Mouse (Mus musculus): Measurements from ENCODE around the gene Klrg1.

- TF ChIP-seq CTCF (IDR thresholded peaks at IDR 0.05 in 2 of 3, conservative IDR thresholded peaks at IDR 0.05 in 1 of 3; ENCODE audit: control insufficient read depth in 1 of 3, insufficient read depth in 1 of 3, low read depth in 2 of 3, low read length in 3 of 3, poor library complexity in 1 of 3, severe bottlenecking in 1 of 3) (no peak), MYC (IDR thresholded peaks at IDR 0.05; ENCODE audit: low read depth, low read length) (no peak), POLR2AphosphoS2 (IDR thresholded peaks at IDR 0.05; ENCODE audit: low read length) (no peak), USF2 (IDR thresholded peaks at IDR 0.05; ENCODE audit: borderline replicate concordance in 1 of 2, insufficient read depth in 1 of 2, low read depth in 1 of 2, low read length in 2 of 2) (no peak), E2F4 (IDR thresholded peaks at IDR 0.05; ENCODE audit: borderline replicate concordance, low read depth, low read length) (no peak), POLR2A (IDR thresholded peaks at IDR 0.05; ENCODE audit: control insufficient read depth in 1 of 2, insufficient read depth in 1 of 2, low read depth in 1 of 2, low read length in 2 of 2, poor library complexity in 1 of 2) (no peak), ZMIZ1 (IDR thresholded peaks at IDR 0.05; ENCODE audit: low read depth, low read length) (no peak), KAT2A (conservative IDR thresholded peaks at IDR 0.05; ENCODE audit: low read depth, low read length) (no peak), TAL1 (IDR thresholded peaks at IDR 0.05; ENCODE audit: low read length) (no peak), RCOR1 (IDR thresholded peaks at IDR 0.05; ENCODE audit: low read depth, low read length) (no peak), MEF2A (IDR thresholded peaks at IDR 0.05; ENCODE audit: extremely low read depth, insufficient replicate concordance, low read depth, low read length, poor library complexity, severe bottlenecking) (no peak), GATA1 (IDR thresholded peaks at IDR 0.05; ENCODE audit: low read depth, low read length) (no peak), MAZ (IDR thresholded peaks at IDR 0.05; ENCODE audit: low read depth, low read length) (no peak)
These were observed 747 bp upstream of the Klrg1 start for GRCm38 (mm10) chr6:122283429-122283828.
